Mouse (Mus musculus): ENCODE data around the gene Gm28845.
"Not testable (repeated sequence)": the region's sequence is repeated elsewhere in the genome, so short reads cannot be mapped to it uniquely, and the experiment has no call there.

Gene Gm28845

GRCm38 (mm10) chr1:65107654-65108279 lies 11.6 kb downstream of the Gm28845 start:
- DNase-seq (ENCODE audit: low spot score): no peak

- DNase-seq (ENCODE audit: low spot score): no peak
Observed at GRCm38 (mm10) chr1:65103273-65103672, 16.1 kb downstream of the Gm28845 start, which contains the start of gene Cryga. Gene Cryga, minus strand, starts transcription at chr1:65103373.

DNA sequence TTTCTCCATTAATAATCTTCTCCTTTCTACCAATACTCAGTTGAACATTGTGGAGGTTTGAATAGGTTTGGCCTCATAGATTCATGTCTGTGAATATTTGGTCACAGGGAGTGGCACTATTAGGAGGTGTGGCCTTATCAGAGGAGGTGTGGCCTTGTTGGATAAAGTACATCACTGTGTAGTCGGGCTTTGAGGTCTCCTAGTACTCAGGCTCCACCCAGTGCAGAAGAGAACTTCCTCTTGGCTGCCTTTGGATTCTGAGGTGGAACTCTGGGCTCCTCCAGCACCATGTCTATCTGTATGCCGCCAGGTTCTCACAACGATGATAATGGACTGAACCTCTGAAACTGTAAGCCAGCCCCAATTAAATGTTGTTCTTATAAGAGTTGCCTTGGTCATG lies 22.4 kb downstream of the Gm28845 start:
- no peak for DNase-seq (ENCODE audit: low spot score)

DNA sequence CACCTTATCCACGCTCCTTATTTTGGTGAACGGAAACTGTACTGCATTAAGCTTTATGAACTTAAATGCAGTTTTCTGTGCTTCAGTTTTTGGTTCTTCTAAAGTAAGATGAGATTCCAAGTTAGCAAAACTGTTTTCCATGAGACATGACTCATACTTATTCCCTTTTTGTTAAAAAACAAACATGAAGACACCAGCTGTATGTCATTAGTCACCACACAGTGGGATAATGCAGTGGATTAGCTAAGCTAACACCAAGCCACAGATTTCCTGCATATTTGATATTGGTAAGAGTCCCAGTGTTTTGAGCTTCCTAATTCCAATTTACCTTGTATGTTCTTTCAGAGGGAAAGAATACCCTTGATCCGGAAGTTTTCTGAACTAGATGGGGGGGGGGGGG lies 27.8 kb downstream of the Gm28845 start:
- no peak for DNase-seq (ENCODE audit: low spot score)

DNA sequence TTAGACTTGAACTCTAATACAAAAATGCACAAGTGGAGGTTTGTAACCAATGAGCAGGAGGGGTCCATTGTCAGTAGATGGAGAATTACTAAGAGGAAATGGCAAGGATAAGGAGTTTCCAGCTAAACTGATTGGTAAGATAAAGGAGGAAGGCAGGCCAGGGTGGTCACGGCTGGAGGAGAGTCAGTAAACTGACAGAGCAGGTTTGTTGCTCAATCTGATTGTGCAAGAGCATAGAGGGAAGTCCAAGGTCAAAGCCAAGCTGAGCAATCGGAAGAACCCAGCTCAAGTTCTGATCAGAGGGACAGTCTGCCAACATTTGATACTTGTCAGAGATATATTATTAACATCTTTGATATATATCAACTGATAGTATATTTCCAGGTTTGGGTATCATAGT lies 29.0 kb downstream of the Gm28845 start:
- DNase-seq (ENCODE audit: low spot score): peak; percentile 8

GRCm38 (mm10) chr1:65088567-65089356 lies 30.6 kb downstream of the Gm28845 start:
- no peak for DNase-seq (ENCODE audit: low spot score)

DNA sequence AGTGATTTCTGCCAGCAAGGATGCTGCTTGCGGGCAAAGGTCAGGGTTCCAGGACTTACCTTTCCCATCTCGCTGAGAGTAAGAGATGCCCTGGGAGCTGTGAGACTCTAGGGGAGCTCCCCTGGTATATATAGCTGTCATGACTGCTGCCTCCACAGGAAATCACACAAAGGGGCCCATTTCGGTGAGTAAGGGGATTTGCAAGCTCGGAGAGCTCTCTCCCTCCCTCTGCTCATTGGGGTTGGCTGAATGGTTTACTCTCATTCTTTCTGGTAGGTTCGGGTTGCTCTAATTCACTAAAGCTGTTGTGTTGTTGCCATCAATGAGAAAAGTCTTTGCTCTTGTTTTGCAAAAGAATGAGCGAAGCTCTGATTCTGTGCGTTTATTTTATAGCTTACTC lies 37.2 kb downstream of the Gm28845 start, which contains the start of gene Crygb:
TSS of gene Crygb (minus strand) at position 101 of the 400 bp plus-strand sequence.
- DNase-seq (ENCODE audit: low spot score): no peak

- no peak for DNase-seq (ENCODE audit: low spot score)
Observed at GRCm38 (mm10) chr1:65075607-65076006, 43.8 kb downstream of the Gm28845 start.

DNA sequence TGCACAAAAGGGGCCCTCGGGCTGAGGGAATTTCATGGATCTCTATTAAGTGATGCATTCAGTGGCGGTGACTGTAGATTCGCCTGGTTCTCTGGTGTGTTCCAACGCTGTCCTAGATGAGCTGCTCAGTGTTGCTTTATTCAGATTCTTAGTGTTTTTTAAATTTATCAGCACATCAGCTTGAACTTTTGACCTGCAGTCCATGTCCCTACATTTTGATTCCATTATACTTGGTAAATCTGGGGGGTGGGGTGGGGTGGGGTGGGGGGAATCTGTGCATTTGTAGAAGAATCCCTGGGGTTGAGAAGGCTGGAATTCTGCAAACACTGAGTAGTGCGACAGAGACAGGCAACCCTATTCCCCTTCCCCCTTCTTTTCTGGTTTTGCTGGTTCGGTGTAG lies 45.8 kb downstream of the Gm28845 start, which contains the start of gene Crygc:
TSS of gene Crygc (minus strand) at position 101 of the 400 bp plus-strand sequence.
- no peak for DNase-seq (ENCODE audit: low spot score)

- no peak for DNase-seq (ENCODE audit: low spot score)
Observed at GRCm38 (mm10) chr1:65067842-65068241, 51.5 kb downstream of the Gm28845 start.

GRCm38 (mm10) chr1:65064201-65064600 lies 55.2 kb downstream of the Gm28845 start:
- DNase-seq (ENCODE audit: low spot score): no peak

GRCm38 (mm10) chr1:65063352-65063751 lies 56.0 kb downstream of the Gm28845 start, which contains the start of gene Crygd:
Gene Crygd, minus strand, starts transcription at chr1:65063452.
- DNase-seq (ENCODE audit: low spot score): no peak

- no peak for DNase-seq (ENCODE audit: low spot score)
Observed at GRCm38 (mm10) chr1:65052140-65052539, 67.2 kb downstream of the Gm28845 start.

- DNase-seq (ENCODE audit: low spot score): no peak
Observed at GRCm38 (mm10) chr1:65051696-65052095, 67.7 kb downstream of the Gm28845 start.

GRCm38 (mm10) chr1:65050952-65051351 lies 68.4 kb downstream of the Gm28845 start, which contains the start of gene Cryge:
Gene Cryge, minus strand, starts transcription at chr1:65051149.
- DNase-seq (ENCODE audit: low spot score): not testable (repeated sequence)
